Mouse (Mus musculus) c-Kit-positive CD71-positive TER-119-positive erythroid progenitor cells, embryonic 14.5 days (primary cell): ENCODE results near the gene Vasn.
A peak's percentile ranks its signal among the peaks of the same experiment; 100 is the strongest.

Experiments used
- DNase-seq: peaks from one replicate; pipeline ENCODE4 v3.0.0-alpha.2; 2013; ENCODE audit warnings: low spot score

Gene Vasn

GRCm38 (mm10) chr16:4639831-4640237, at the start of gene Vasn, which contains the start of gene Dnaja3:
Gene Vasn (plus strand): TSS chr16:4639941.
Gene Dnaja3 (plus strand): TSS chr16:4639989.
- DNase-seq: peak; percentile 86

DNA sequence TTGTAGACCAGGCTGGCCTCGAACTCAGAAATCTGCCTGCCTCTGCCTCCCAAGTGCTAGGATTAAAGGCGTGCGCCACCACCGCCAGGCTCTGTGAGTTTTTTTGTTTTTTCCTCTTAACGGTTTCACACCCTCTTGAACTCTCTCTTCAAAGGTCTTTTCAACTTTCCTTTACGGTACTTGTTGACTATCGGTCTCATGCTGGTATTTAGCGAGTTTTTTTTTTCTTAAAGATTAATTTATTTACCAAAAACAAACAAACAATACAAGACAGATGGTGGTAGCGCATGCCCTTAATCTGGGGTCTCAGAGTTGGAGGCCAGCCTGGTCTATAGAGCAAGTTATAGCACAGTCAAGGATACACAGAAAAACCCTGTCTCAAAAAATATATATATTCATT, 49.5 kb upstream of the Vasn start:
- DNase-seq: peak; percentile 54

DNA sequence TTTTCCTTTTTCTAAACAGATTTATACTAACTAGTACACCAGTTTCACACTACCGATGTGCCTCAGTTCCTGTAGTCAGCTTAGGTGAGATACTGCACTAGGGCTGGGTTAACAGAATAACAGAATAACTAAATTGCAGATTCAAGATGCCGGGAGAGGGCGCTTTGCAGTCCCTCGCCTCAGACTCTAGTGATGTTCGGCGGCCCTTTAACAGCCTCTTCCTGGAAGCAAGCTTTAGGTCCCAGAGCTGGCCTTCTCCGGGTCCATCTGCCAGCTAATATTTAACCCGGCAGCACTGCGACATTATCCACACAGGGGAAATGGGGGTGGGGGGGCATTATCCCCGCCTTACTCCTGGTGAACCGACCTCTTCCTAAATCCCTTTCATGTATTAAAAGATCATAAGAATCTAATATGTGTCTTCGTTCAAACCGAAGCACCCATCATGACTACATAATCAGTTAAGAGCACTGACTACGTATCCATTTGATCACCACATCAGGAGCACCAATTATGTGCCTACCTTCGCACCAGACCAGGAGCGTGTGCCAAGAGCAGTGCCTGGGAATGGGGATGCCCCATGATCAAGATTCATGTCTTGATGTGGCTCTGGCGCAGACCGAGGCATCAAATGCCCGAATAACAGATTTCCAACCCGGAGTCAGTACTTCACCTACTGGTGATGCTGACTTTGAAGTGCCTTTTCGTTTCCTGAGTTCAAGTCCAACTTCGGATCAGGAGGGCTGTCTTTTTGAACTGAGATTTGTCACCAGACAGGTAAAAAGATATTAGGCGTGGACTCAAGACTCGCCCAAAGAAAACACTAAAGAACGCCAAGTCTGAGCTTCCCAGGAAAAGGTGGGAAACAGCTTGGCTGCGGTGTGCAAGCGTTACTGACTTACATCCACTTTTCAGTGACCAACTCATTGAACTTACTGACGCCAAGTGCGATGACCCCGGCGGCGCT, 46.5 kb upstream of the Vasn start:
- DNase-seq: no peak

DNA sequence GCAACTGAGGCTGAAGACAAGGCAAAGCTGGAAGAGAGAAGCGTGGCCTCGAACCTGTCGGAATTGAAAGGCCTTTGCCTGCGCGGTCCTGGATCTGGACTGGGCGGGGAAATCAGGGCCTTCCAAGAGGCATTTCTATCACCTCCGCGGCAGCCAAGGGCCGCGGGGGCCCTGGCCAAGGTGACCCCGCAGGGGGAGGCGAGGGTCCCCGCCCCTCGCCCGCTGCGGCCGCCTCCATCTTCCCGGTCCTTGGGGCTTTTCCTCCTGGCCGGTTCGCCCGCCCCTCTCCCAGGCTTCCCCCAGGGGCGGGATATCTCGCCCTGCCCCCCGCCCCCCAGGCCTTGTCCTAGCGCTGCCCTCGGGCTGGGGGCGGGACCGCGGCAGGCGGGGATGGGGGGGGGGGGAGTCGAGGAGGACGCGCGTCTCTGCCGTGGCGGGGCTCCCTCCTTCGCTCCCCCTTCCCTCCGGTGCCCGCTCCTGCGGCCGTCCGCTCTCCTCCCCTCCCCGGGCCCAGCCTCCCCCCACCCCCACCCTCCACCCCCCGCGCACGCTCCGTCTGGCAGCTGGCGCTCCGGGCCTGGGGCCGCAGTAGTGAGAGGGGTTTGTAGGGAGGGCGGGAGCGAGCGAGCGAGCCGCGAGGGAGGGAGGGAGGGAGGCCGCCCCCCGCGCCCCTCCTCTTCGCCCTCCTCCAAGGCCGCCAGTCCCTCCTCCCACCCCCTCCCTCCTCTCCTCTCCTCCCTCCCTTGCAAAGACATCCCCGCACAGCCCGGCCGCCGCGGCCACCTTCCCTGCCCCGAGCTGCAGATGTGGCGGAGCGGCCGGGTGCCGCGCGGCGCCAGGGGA, 45.5 kb upstream of the Vasn start, which contains the start of gene Glis2:
TSS of gene Glis2 (plus strand) at position 743 of the 843 bp plus-strand sequence.
- DNase-seq: no peak

GRCm38 (mm10) chr16:4594814-4595526, 44.8 kb upstream of the Vasn start:
- no peak for DNase-seq

- DNase-seq: no peak
These were observed 44.2 kb upstream of the Vasn start for GRCm38 (mm10) chr16:4595527-4595963.

DNA sequence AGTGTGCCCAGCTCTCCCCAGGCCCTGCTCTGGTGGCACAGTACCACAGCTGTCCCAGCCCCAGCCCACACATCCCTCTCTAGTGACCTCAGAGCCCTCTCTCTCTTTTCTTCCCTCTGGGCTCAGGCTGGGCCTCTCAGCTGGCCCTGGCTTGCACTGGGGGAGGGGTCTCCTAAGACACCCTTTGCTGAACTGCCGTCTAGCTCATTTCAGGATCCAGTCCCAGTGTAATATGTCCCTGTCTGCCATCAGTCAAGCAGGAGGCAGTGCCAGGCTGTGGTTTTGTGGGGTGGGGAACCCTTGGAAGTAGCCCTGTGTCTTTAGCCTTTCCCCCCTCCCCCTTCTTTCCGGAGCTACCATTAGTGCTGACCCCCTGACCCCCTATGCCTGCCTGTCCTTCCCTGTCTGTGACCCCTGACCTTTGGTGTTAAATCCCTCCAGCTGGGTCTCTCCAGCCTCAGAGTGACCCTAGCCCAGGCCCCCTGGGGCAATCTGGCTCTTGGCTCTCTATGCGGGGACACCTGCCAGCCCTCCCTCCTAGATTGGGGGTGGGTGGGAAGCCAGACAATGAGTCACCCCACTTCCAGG, 43.5 kb upstream of the Vasn start:
- DNase-seq: no peak

- no peak for DNase-seq
These were observed 42.9 kb upstream of the Vasn start for GRCm38 (mm10) chr16:4596836-4597235.

DNA sequence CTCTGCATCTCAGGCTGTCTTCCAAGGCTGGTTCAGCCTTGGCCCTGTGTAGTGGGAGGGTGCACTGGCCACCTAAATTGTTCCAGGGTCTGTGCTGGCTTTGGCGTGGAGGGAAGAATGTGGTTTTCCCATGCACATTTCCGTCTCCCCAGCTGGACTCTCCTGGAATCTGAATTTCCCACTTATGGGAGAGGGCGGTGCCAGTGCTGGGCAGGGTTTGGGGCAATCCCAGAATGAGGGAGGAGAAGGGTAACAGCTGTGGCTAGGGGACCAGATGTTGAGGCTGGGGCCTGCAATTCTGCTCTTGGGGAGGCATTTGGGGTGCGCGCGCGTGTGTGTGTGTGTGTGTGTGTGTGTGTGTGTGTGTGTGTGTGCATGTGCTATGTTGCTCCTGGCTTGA, 42.4 kb upstream of the Vasn start:
- no peak for DNase-seq

- no peak for DNase-seq
These were observed 41.7 kb upstream of the Vasn start for GRCm38 (mm10) chr16:4598041-4598440.

GRCm38 (mm10) chr16:4598891-4599543, 40.7 kb upstream of the Vasn start:
- no peak for DNase-seq

DNA sequence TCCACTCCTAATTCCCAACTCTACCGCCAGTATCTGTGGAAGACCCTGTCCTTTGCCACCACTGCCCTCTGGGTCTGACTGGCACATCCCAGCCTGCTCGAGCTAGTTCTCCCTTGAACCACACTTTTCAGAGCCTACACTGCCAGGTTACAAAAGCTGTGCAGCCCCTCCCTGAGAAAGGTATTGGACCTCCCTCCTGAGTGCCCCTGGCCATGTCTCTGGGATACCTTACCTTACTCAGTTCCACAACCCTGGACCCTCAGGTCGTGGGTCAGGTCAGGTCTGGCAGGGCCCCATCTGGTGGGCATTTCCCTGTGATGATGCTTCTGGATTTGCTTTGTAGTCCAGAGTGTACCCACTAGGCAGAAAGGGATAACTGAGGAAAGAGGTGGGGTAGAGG, 40.1 kb upstream of the Vasn start:
- no peak for DNase-seq

DNA sequence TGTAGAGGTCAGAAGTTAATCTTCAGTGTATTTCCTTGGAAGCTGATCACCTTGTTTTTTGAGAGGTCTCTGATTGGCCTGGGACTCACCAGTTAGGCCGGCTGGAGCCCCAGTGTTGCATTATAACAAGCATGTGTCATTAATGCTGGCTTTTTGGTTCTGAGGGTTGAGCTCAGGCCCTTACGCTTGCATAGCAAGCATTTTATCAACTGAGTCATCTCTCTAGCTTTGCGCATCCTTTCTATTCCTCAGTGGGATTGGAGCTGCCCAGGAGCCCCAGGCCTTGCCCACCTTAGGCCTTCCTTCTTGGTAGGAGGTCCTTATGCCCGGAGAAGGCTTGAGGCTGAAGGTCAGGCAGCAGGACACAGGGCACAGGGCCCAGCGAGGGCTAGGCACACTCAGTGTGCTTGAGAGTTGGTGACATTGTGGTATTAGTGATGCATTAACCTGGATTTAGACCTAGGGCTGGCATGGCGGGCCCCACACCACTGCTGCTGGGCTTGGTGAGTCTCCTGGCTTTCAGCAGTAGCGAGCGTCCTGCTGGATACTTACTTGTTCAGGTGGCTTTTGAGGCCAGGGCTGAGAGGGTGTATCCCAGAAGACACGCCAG, 38.9 kb upstream of the Vasn start:
- no peak for DNase-seq

GRCm38 (mm10) chr16:4602189-4602588, 37.6 kb upstream of the Vasn start:
- no peak for DNase-seq

DNA sequence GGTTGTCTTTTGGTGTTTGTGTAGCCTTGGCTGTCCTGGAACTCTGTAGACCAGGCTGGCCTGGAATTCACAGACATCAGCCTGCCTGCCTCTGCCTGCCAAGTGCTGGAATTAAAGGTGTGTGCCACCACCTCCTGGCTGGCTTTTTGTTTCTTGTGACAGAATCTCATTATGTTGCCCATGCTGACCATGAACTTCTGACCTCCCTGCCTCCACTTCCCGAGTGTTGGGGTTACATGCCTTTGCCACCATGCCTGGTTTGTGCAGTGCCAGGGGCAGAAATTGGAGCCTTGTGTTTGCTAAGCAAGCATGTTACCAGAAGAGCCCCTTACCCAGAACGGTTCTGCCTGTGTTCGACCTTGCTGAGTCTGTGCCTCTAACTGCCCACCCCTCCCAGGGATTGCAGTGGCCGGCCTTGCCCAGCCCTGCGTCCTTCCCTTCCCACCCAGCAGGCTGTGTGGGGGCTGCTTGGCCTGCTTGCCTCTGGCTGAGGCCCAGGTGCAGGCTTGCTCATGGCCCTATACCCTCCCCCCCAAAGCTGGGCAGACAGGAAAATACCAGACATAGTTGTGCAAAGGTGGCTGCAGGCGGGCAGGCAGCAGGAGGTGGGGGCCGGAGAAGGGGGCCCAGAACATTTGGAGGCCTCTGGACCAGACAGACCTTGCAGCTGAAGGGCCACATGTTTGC, 36.8 kb upstream of the Vasn start:
- DNase-seq: no peak

DNA sequence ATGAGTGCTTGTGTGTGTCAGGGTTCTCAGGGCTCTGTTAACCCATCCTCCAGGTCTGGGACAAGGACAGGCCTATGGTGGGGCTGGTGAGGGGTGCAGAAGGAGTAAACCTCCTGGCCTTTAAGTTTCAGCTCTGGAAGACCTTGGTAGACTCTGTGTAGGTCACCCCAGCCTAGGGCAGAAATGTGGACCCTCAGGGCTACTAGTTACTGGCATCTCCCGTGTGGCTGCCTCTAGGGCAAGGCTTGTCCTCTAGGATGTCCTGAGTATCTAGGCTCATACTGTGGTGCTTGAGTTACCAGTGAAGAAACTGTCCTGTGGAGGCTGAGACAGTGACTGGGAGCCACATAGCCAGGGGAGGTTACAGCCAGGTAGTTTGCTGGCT, 36.3 kb upstream of the Vasn start:
- no peak for DNase-seq

- DNase-seq: no peak
These were observed 35.4 kb upstream of the Vasn start for GRCm38 (mm10) chr16:4604293-4604837.

DNA sequence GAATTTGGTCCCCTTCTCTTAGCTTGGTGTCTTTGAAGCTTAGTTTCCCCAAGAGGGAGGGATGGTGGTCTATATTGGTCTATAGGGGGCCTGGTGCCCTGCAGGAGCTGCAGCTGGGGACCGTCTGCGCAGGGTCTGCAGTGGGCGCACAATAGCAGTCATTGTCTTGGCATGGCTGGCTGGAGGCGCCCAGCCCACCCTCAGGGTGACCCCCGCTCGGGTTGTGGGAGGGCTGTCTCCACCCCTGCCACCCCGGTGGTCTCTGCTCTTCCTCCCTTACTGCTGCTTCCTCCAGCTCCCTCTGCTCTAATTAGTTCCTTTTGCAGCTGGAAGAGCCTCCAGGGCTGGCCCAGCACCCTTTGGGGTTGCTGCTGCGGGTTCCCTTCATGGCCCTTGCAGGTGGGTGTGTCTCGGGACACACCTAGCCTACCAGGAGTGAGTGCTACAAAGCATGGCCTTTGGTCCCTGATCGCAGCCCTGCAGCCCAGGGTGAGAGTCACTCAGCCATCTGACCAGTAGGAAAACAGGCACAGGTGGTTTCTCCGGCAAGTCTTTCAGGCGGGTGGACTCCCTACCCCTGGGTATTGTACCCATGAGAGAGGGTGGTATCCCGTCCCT, 34.1 kb upstream of the Vasn start:
- no peak for DNase-seq

GRCm38 (mm10) chr16:4606431-4607084, 33.2 kb upstream of the Vasn start:
- no peak for DNase-seq
